ENCODE assay signal across 7 mouse cellular contexts in the genomic region with DNA sequence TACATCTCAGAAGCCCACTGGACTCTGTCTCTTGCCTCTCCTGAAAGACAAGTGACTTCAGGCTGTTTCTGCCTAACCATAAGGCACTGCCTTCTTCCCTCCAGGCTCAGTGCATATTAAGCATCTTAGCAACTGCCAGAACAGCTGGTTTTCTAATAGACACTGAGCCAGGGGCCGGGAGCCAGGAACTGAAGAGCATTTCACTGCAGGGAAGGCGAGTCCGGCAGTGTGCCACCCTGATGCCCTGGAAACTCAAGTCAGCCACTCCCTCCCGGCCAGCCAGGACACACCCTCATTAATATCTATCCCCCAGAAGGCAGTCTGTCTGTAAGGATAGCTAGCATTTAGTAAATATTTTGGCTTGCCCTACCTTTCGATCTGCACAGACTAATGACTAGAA. TPM values are rescaled to one million over a fixed set of nuclear protein-coding genes. Genes with fewer than 3 reads are reported as not detected.
DNase-seq lines count a peak whose midpoint lies in the region; ATAC-seq lines count a peak whose summit lies in the region.

No protein-coding gene starts in this region.

- H3K27ac ChIP-seq in kidney, embryonic 16.5 days (ENCODE audit: low read length), result no peak overlapping the region
- no peak overlapping the region for H3K27ac ChIP-seq in embryonic facial prominence, embryonic 14.5 days (replicated peaks; ENCODE audit: low read depth, low read length)

- H3K4me1 ChIP-seq in kidney, embryonic 16.5 days (ENCODE audit: insufficient read depth, low read length), result no peaks in the 10 kb centered on the region
- H3K4me1 ChIP-seq in embryonic facial prominence, embryonic 14.5 days (ENCODE audit: control insufficient read depth, insufficient read depth, low read length), result peaks cover 17% of the 10 kb centered on the region

- intact Hi-C loops in heart, postnatal 10 days (cut with DNase I), result no loop called here
- intact Hi-C loops in left cerebral cortex, postnatal 36 days (cut with DNase I), result no loop called here

- WGBS in kidney, embryonic 16.5 days, result 63% methylated on average over 5 of the region's 5 CpGs
- WGBS in embryonic facial prominence, embryonic 14.5 days, result 36% methylated on average over 5 of the region's 5 CpGs

- peak; percentile 45 to 61 for DNase-seq in kidney, postnatal 25 days
- DNase-seq in embryonic facial prominence, embryonic 14.5 days (ENCODE audit: low spot score), result peak; percentile 78
- peak; percentile 84 to 87 for DNase-seq in heart, postnatal 10 days
- DNase-seq in urinary bladder, postnatal 14 days (ENCODE audit: low spot score), result no peak
- DNase-seq in left cerebral cortex, postnatal 36 days (ENCODE audit: low spot score in 2 of 2), result no peak

- no peaks in the 10 kb centered on the region for H3K27me3 ChIP-seq in kidney, embryonic 16.5 days (ENCODE audit: insufficient read depth, low read length)
- H3K27me3 ChIP-seq in embryonic facial prominence, embryonic 14.5 days (replicated peaks; ENCODE audit: control insufficient read depth, insufficient read depth, low read length), result no peaks in the 10 kb centered on the region

- no peaks in the 10 kb centered on the region for H3K36me3 ChIP-seq in kidney, embryonic 16.5 days (ENCODE audit: insufficient read depth, low read length)
- H3K36me3 ChIP-seq in embryonic facial prominence, embryonic 14.5 days (ENCODE audit: control insufficient read depth, insufficient read depth, low read length), result peaks cover 6% of the 10 kb centered on the region; the same call in 1 of the 2 replicates

- ATAC-seq in kidney, embryonic 16.5 days (ENCODE audit: low FRiP score, low TSS enrichment), result no peak
- peak; percentile 34; the same call in 1 of the 2 replicates for ATAC-seq in embryonic facial prominence, embryonic 14.5 days (ENCODE audit: low read depth)
- peak; percentile 95 for ATAC-seq in megakaryocyte-erythroid progenitor cell, adult 5-6 weeks (replicated peaks; ENCODE audit: low FRiP score, low TSS enrichment, poor library complexity, severe bottlenecking)

- H3K9me3 ChIP-seq in kidney, embryonic 16.5 days (ENCODE audit: low read length), result no peaks in the 10 kb centered on the region
- no peaks in the 10 kb centered on the region for H3K9me3 ChIP-seq in embryonic facial prominence, embryonic 14.5 days (ENCODE audit: control insufficient read depth, low read length)

- H3K4me3 ChIP-seq in kidney, embryonic 16.5 days (ENCODE audit: low read length), result no peak overlapping the region
- no peak overlapping the region for H3K4me3 ChIP-seq in embryonic facial prominence, embryonic 14.5 days (ENCODE audit: low read depth, low read length)

- H3K4me2 ChIP-seq in kidney, embryonic 16.5 days (replicated peaks; ENCODE audit: low read depth, low read length), result no peak overlapping the region
- 0 out of 2 replicates have a peak overlapping the region, but pooled peaks have one; percentile 15 for H3K4me2 ChIP-seq in embryonic facial prominence, embryonic 14.5 days (ENCODE audit: low read depth, low read length)

- no peak overlapping the region for H3K9ac ChIP-seq in kidney, embryonic 16.5 days (replicated peaks; ENCODE audit: low read length)
- H3K9ac ChIP-seq in embryonic facial prominence, embryonic 14.5 days (ENCODE audit: low read depth, low read length), result 0 out of 2 replicates have a peak overlapping the region, but pooled peaks have one; percentile 30

RNA-seq across cellular contexts. Expression of a gene that starts 12.1 kb away (rescaled TPM):
- 17.2 and 18.2 TPM in 2 replicates for polyA plus RNA-seq in kidney, embryonic 16.5 days (2015; fragmentation: Nextera tagmentation; extraction: Ambion mirVana)
- polyA plus RNA-seq in embryonic facial prominence, embryonic 14.5 days (2014; fragmentation: Nextera tagmentation; extraction: Ambion mirVana), result 12.4 and 16.8 TPM in 2 replicates
- 1 to 10 TPM; 3.0 to 4.6 TPM for total RNA-seq in heart, postnatal 10 days (2021)
- 43.9 and 56.0 TPM in 2 replicates for total RNA-seq in megakaryocyte-erythroid progenitor cell, adult 5-6 weeks (2014; fragmentation: Nextera tagmentation)
- 94.8 and 107 TPM in 2 replicates for total RNA-seq in megakaryocyte-erythroid progenitor cell, adult 5-6 weeks (2017)
- total RNA-seq in left cerebral cortex, postnatal 36 days (2021), result 1 to 10 TPM; 3.0 to 3.1 TPM

Comparison
In these comparisons a context has a peak if more than half of its experiments do, and no peak if none do; other contexts are left out.
1. DNase-seq: peak in kidney, postnatal 25 days (2 of 2), embryonic facial prominence, embryonic 14.5 days (single experiment) and heart, postnatal 10 days (2 of 2); none in urinary bladder, postnatal 14 days (single experiment) and left cerebral cortex, postnatal 36 days (0 of 2).
2. RNA of a gene that starts 12.1 kb away (total RNA-seq): 43.9 to 107 TPM in megakaryocyte-erythroid progenitor cell, adult 5-6 weeks; 3.0 to 4.6 TPM in heart, postnatal 10 days and 3.0 to 3.1 TPM in left cerebral cortex, postnatal 36 days; every median in the first group is over 4 times any median in the second.